Mouse (Mus musculus): ENCODE data around the gene Rab26. TPM values are rescaled to one million over a fixed set of nuclear protein-coding genes. Genes with fewer than 3 reads are reported as not detected.

Rab26 gene
- polyA plus RNA-seq, 1 experiment from 2014 or later = 8.8 TPM

DNA sequence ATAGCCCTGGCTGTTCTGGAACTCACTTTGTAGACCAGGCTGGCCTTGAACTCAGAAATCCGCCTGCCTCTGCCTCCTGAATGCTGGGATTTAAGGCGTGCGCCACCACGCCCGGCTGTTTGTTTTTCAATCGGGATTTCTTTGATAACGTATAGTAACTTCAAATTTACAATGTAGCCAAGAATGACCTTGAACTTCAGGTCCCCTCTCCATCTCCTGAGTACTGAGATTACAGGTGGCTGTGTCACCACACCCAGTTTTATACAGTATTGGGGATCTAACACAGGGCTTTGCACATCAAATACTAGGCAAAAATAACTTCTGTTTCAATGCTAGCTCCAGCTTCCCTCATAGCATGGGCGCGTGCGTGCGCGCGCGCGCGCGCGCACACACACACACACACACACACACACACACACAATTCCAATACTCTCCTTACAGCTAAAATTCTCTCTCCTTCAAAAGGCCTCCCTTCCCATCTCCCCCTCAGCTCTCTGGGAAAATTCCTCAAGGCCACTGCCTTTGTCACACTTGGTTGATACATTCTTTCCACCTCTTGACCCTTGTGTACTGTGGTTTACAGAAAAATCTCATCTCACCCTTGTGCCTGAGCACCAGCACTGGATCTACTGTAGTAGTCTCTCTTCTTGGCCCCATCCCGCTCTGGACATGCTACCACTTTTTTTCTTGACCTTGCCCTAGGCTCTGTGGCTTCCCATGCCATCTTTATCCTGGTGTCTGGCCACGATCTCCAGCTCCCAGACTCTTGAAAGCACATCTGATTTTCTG is 52.8 kb downstream of the Rab26 start:
- Histone ChIP-seq H3K9ac (no peak overlapping the region), H3K27ac (no peak overlapping the region), H3K4me2 (no peak overlapping the region), H3K4me3 (no peak overlapping the region), H3K36me3 (replicated peaks) (peaks cover 6% of the 10 kb centered on the region; the same call in 1 of the 2 replicates), H3K27me3 (replicated peaks) (no peaks in the 10 kb centered on the region), H3K4me1 (peaks cover 26% of the 10 kb centered on the region), H3K9me3 (no peaks in the 10 kb centered on the region)
- WGBS = 95% methylated on average over 20 of the region's 20 CpGs
- no peak for ATAC-seq (replicated peaks)

DNA sequence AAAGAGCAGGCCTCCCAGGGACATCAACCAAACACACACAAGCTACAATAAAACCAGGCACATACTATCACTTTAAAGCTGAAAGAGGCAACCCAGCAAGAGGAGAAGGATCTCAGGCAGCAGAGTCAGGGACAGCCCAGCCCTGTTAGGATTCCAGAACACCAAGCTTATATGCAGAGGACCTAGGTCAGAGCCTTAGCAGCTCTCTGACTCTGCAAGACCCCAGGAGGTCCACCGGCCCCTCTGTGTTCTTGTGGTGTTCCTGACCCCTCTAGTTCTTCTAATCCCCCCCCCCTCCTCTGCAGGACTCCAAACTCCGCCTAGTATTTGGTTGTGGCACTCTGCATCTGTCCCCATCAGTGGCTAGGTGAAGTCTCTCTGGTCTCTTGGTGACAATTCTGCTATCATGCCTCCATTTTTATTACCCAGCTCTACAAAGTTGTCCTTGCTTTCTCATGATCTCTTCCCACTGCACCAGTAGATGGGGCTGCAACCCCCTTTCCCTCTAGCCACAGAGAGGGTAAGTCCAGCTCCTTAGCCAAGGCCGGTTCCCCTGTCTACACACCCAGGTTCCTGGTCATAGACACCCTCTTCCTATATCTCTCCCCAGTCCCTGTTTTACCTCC is 53.7 kb downstream of the Rab26 start:
- Histone ChIP-seq H3K9ac (no peak overlapping the region), H3K4me3 (no peak overlapping the region), H3K27me3 (replicated peaks) (no peaks in the 10 kb centered on the region), H3K27ac (no peak overlapping the region), H3K4me2 (no peak overlapping the region), H3K9me3 (no peaks in the 10 kb centered on the region), H3K36me3 (replicated peaks) (peaks cover 15% of the 10 kb centered on the region), H3K4me1 (peaks cover 23% of the 10 kb centered on the region)
- ATAC-seq (replicated peaks) = no peak
- 41% methylated on average over 3 of the region's 3 CpGs for WGBS

DNA sequence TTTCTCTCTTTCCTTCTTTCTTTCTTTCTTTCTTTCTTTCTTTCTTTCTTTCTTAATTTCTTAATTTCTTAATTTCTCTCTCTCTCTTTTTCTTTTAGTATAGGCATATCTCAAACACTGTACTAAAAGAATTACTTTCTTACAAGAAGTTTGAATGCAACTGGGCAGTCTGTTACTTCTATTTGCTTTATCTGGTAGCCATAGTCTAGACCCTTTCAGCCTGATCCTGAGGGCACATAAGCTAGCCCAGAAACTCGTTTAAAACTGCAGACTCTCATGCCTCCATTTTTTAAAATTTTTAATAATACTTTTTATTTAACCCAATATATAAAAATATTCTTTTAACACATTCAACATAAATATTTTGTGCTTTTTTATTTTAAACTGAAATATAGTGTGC is 54.6 kb downstream of the Rab26 start:
- H3K36me3 ChIP-seq (replicated peaks) = peaks cover 16% of the 10 kb centered on the region
- peak overlapping the region; percentile 95; the same call in 1 of the 2 replicates for H3K27ac ChIP-seq
- no peak for ATAC-seq (replicated peaks)
- peak overlapping the region; percentile 54 for H3K4me2 ChIP-seq
- peaks cover 21% of the 10 kb centered on the region for H3K4me1 ChIP-seq
- no peak overlapping the region for H3K9ac ChIP-seq
- WGBS = 26% methylated on average over 1 of the region's 1 CpGs
- H3K9me3 ChIP-seq = no peaks in the 10 kb centered on the region
- H3K4me3 ChIP-seq = peak overlapping the region; percentile 61
- no peaks in the 10 kb centered on the region for H3K27me3 ChIP-seq (replicated peaks)

DNA sequence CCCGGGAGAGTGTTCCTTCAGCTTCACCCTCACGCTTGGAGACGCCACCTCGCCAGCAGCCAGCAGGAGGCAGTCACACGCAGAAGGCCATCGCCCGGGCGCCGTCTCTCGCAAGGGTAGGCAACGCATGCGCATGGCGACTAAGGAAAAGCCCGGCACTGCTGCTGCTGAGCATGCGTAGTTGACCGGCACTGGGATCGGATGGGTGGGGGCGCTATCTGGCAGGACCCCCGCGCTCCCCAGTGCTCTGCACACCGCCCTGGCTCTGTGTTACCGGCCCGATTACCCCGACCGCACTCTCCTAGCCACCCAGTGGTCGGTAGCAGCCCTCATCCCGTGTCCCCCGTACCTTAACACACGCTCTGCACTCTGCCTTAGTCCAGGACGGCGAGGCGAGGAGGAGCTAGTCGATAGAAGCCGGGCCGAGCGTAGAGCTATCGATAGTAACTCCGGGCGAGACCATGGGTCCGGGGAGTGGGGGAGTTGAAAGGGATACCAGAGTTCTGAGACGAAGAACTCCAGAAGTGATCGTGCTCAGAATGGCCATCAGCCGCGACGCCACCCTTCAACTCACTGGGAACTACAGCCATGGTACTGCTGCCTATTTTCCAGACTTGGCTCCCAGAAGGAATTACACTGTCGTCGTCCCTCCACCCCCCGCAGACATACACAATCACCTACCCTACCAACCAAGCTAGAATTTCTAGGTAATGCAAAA is 55.2 kb downstream of the Rab26 start, which contains the start of gene Mlst8:
Mlst8 (minus strand) TSS at position 416 of the 718 bp plus-strand sequence.
- Histone ChIP-seq H3K36me3 (replicated peaks) (peaks cover 18% of the 10 kb centered on the region), H3K9ac (peak within 1 kb of the TSS; percentile 68), H3K4me2 (peak within 1 kb of the TSS; percentile 54), H3K4me3 (peak within 1 kb of the TSS; percentile 61), H3K27ac (peak within 1 kb of the TSS; percentile 95), H3K4me1 (peaks cover 21% of the 10 kb centered on the region), H3K27me3 (replicated peaks) (no peaks in the 10 kb centered on the region), H3K9me3 (no peaks in the 10 kb centered on the region)
- WGBS = under 1% methylated on average over 48 of the region's 48 CpGs
- peak; percentile 92 for ATAC-seq (replicated peaks)

DNA sequence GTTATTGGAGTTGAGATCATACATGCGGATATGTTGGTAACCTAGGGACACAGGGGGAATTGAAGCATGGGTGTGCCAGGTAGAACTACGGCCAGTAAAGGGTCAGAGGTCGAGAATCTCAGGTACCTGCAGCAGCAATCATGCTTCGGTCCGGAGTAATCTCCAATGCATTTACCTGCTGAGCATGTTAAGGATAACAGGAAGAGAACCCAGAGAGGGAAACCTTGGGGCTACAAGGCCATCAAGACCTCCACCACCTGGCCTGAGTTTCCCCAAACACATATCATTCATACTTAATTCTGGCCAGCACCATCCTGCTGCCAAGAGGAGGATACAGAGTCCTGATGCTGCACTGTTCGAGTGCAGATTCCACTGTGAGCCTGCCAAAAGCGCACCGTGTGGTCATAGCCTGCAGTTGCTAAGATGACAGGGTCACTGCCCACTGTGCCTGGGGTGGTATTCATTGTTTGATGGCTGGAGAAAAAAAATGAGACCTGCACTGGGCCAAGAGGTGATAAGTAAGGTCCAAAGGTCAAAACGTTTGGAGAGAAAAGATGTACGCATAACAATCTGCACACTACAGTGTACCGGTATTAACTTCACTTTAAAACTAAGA is 55.9 kb downstream of the Rab26 start:
- Histone ChIP-seq H3K4me2 (peak overlapping the region; percentile 54), H3K4me1 (peaks cover 22% of the 10 kb centered on the region), H3K9me3 (no peaks in the 10 kb centered on the region), H3K27me3 (replicated peaks) (no peaks in the 10 kb centered on the region), H3K9ac (peak overlapping the region; percentile 68), H3K36me3 (replicated peaks) (peaks cover 18% of the 10 kb centered on the region), H3K27ac (peak overlapping the region; percentile 95), H3K4me3 (peak overlapping the region; percentile 61)
- ATAC-seq (replicated peaks) = peak; percentile 37
- WGBS = 51% methylated on average over 11 of the region's 11 CpGs

Other genes with a start within 250 kb of the Rab26 start
- gene Abca17, start 183.1 kb downstream of the Rab26 start, polyA plus RNA-seq (2015; fragmentation: Nextera tagmentation; extraction: Ambion mirVana) = 0.41 and 0.65 TPM in 2 replicates
- gene Abca3, start 182.3 kb downstream of the Rab26 start, polyA plus RNA-seq (2015; fragmentation: Nextera tagmentation; extraction: Ambion mirVana) = 32.4 and 34.6 TPM in 2 replicates
- gene Rnps1, start 119.6 kb downstream of the Rab26 start, polyA plus RNA-seq (2015; fragmentation: Nextera tagmentation; extraction: Ambion mirVana) = 364 and 368 TPM in 2 replicates
- 35.4 and 36.4 TPM in 2 replicates for gene Eci1, start 107.6 kb downstream of the Rab26 start, polyA plus RNA-seq (2015; fragmentation: Nextera tagmentation; extraction: Ambion mirVana)
- gene Dnase1l2, start 91.1 kb downstream of the Rab26 start, polyA plus RNA-seq (2015; fragmentation: Nextera tagmentation; extraction: Ambion mirVana) = 7.3 and 9.6 TPM in 2 replicates
- gene E4f1, start 63.9 kb downstream of the Rab26 start, polyA plus RNA-seq (2015; fragmentation: Nextera tagmentation; extraction: Ambion mirVana) = 53.1 and 55.6 TPM in 2 replicates
- 63.7 and 67.1 TPM in 2 replicates for gene Pgp, start 63.8 kb downstream of the Rab26 start, polyA plus RNA-seq (2015; fragmentation: Nextera tagmentation; extraction: Ambion mirVana)
- 0.23 and 0.28 TPM in 2 replicates for gene Bricd5, start 60.3 kb downstream of the Rab26 start, polyA plus RNA-seq (2015; fragmentation: Nextera tagmentation; extraction: Ambion mirVana)
- gene Mlst8, start 55.1 kb downstream of the Rab26 start, polyA plus RNA-seq (2015; fragmentation: Nextera tagmentation; extraction: Ambion mirVana) = 40.6 and 43.7 TPM in 2 replicates
- 50.3 and 52.9 TPM in 2 replicates for gene Caskin1, start 45.6 kb downstream of the Rab26 start, polyA plus RNA-seq (2015; fragmentation: Nextera tagmentation; extraction: Ambion mirVana)
- gene Traf7, start 6.3 kb downstream of the Rab26 start, polyA plus RNA-seq (2015; fragmentation: Nextera tagmentation; extraction: Ambion mirVana) = 108 and 112 TPM in 2 replicates
- 29.0 and 29.8 TPM in 2 replicates for gene Pkd1, start 15.6 kb upstream of the Rab26 start, polyA plus RNA-seq (2015; fragmentation: Nextera tagmentation; extraction: Ambion mirVana)
- gene Tsc2, start 98.4 kb upstream of the Rab26 start, polyA plus RNA-seq (2015; fragmentation: Nextera tagmentation; extraction: Ambion mirVana) = 83.8 and 89.6 TPM in 2 replicates
- 10.0 and 11.0 TPM in 2 replicates for gene Nthl1, start 98.5 kb upstream of the Rab26 start, polyA plus RNA-seq (2015; fragmentation: Nextera tagmentation; extraction: Ambion mirVana)
- gene Slc9a3r2, start 116.1 kb upstream of the Rab26 start, polyA plus RNA-seq (2015; fragmentation: Nextera tagmentation; extraction: Ambion mirVana) = 45.3 and 52.6 TPM in 2 replicates
- 0.38 and 0.66 TPM in 2 replicates for gene Npw, start 124.2 kb upstream of the Rab26 start, polyA plus RNA-seq (2015; fragmentation: Nextera tagmentation; extraction: Ambion mirVana)
- gene Zfp598, start 135.5 kb upstream of the Rab26 start, polyA plus RNA-seq (2015; fragmentation: Nextera tagmentation; extraction: Ambion mirVana) = 21.9 and 22.9 TPM in 2 replicates
- 240 and 255 TPM in 2 replicates for gene Syngr3, start 155.7 kb upstream of the Rab26 start, polyA plus RNA-seq (2015; fragmentation: Nextera tagmentation; extraction: Ambion mirVana)
- gene Gfer, start 161.9 kb upstream of the Rab26 start, polyA plus RNA-seq (2015; fragmentation: Nextera tagmentation; extraction: Ambion mirVana) = 36.2 and 39.2 TPM in 2 replicates
- gene Noxo1, start 162.0 kb upstream of the Rab26 start, polyA plus RNA-seq (2015; fragmentation: Nextera tagmentation; extraction: Ambion mirVana) = 2.1 and 2.5 TPM in 2 replicates
- 71.4 and 72.1 TPM in 2 replicates for gene Tbl3, start 173.4 kb upstream of the Rab26 start, polyA plus RNA-seq (2015; fragmentation: Nextera tagmentation; extraction: Ambion mirVana)
- not detected in 2 replicates for gene Rnf151, start 183.9 kb upstream of the Rab26 start, polyA plus RNA-seq (2015; fragmentation: Nextera tagmentation; extraction: Ambion mirVana)
- 706 and 744 TPM in 2 replicates for gene Rps2, start 183.9 kb upstream of the Rab26 start, polyA plus RNA-seq (2015; fragmentation: Nextera tagmentation; extraction: Ambion mirVana)
- 270 and 281 TPM in 2 replicates for gene Ndufb10, start 190.3 kb upstream of the Rab26 start, polyA plus RNA-seq (2015; fragmentation: Nextera tagmentation; extraction: Ambion mirVana)
- not detected in 2 replicates for gene Rpl3l, start 193.6 kb upstream of the Rab26 start, polyA plus RNA-seq (2015; fragmentation: Nextera tagmentation; extraction: Ambion mirVana)
- 16.5 and 19.8 TPM in 2 replicates for gene Msrb1, start 202.4 kb upstream of the Rab26 start, polyA plus RNA-seq (2015; fragmentation: Nextera tagmentation; extraction: Ambion mirVana)
- gene Hs3st6, start 218.8 kb upstream of the Rab26 start, polyA plus RNA-seq (2015; fragmentation: Nextera tagmentation; extraction: Ambion mirVana) = 0.25 TPM in 1 of 2 replicates, not detected in the other

All from midbrain, embryonic 15.5 days (tissue).